Mouse (Mus musculus) hindbrain, postnatal 0 days (tissue): Measurements from ENCODE around the gene Rtraf. TPM values are rescaled to one million over a fixed set of nuclear protein-coding genes. Genes with fewer than 3 reads are reported as not detected.

ENCODE experiments used
- ATAC-seq: fragments of 200-750 bp; cut with Nextera tagmentation; 2 replicates; pipeline ENCODE4 v1.8.0; 2017; ENCODE audit warnings: mild to moderate bottlenecking, moderate TSS enrichment, moderate library complexity
- DNase-seq: peaks from one replicate; pipeline ENCODE4 v3.0.0-alpha.2; 2015; ENCODE audit warnings: low spot score
- H3K27ac ChIP-seq: fragments of 300-500 bp; sonication (generic); 2 replicates; pipeline ENCODE4 v1.5.1; 2014; ENCODE audit warnings: mild to moderate bottlenecking
- H3K27me3 ChIP-seq: fragments of 300-500 bp; sonication (generic); 2 replicates; pipeline ENCODE4 v1.6.1; 2014; ENCODE audit warnings: low read length, mixed read lengths; ENCODE audit not compliant: insufficient read depth
- H3K36me3 ChIP-seq: fragments of 300-500 bp; sonication (generic); 2 replicates; pipeline ENCODE4 v1.6.1; 2014; ENCODE audit warnings: low read length, mixed read lengths; ENCODE audit not compliant: insufficient read depth
- H3K4me1 ChIP-seq: fragments of 300-500 bp; sonication (generic); 2 replicates; pipeline ENCODE4 v1.6.1; 2014; ENCODE audit warnings: antibody characterized with exemption, low read length, mixed read lengths; ENCODE audit not compliant: insufficient read depth
- H3K4me2 ChIP-seq: fragments of 300-500 bp; sonication (generic); 2 replicates; pipeline ENCODE4 v1.6.1; 2014; ENCODE audit warnings: low read depth, mild to moderate bottlenecking, low read length, moderate library complexity, mixed read lengths
- H3K4me3 ChIP-seq: fragments of 300-500 bp; sonication (generic); 2 replicates; pipeline ENCODE4 v1.5.1; 2014; ENCODE audit warnings: low read length
- H3K9ac ChIP-seq: fragments of 300-500 bp; sonication (generic); replicated peaks from 2 replicates; pipeline ENCODE4 v1.6.1; 2014; ENCODE audit warnings: mild to moderate bottlenecking, low read length, moderate library complexity, mixed read lengths
- H3K9me3 ChIP-seq: fragments of 300-500 bp; sonication (generic); 2 replicates; pipeline ENCODE4 v1.6.1; 2016; ENCODE audit warnings: low read length, mixed read lengths
- CTCF ChIP-seq: IDR thresholded peaks from 2 replicates; pipeline ENCODE4 v1.5.1; 2016; ENCODE audit warnings: antibody characterized with exemption, control low read depth, low read depth
- WGBS: fragments of 180-500 bp; shearing (Covaris S2); extraction: QIAGEN DNeasy Blood & Tissue Kit; methylation state at CpG from one replicate; pipeline ENCODE4 v1.1.7; 2014; 5-methylcytosine and 5-hydroxymethylcytosine counted together
- polyA plus RNA-seq: library from polyadenylated mRNA; unstranded; fragments of >200 nt; fragmentation: Nextera tagmentation; extraction: Ambion mirVana; gene quantifications from 2 replicates; pipeline ENCODE4 v1.2.1, GENCODE M21; 2015
- total RNA-seq: library from RNA; depleted of rRNA; stranded (reverse); fragments of >200 nt; gene quantifications from 2 replicates; pipeline ENCODE4 v1.2.3, GENCODE M21; 2014

The Rtraf gene
- total and polyA plus RNA-seq, 2 experiments from 2014 or later, result 51.5 to 152 TPM

- no peak overlapping the region for H3K4me3 ChIP-seq
- H3K9ac ChIP-seq, result no peak overlapping the region
- no peak overlapping the region for H3K27ac ChIP-seq
- TF ChIP-seq CTCF, result no peak
- H3K9me3 ChIP-seq, result no peaks in the 10 kb centered on the region
- 72% methylated on average over 7 of the region's 7 CpGs for WGBS
- H3K27me3 ChIP-seq, result no peaks in the 10 kb centered on the region
- no peaks in the 10 kb centered on the region for H3K4me1 ChIP-seq
- no peak for ATAC-seq
- DNase-seq, result no peak
- no peak overlapping the region for H3K4me2 ChIP-seq
- H3K36me3 ChIP-seq, result no peaks in the 10 kb centered on the region
Observed at GRCm38 (mm10) chr14:19771173-19771572, 52.5 kb downstream of the Rtraf start.

- H3K36me3 ChIP-seq, result no peaks in the 10 kb centered on the region
- H3K4me1 ChIP-seq, result no peaks in the 10 kb centered on the region
- H3K9me3 ChIP-seq, result no peaks in the 10 kb centered on the region
- no peak overlapping the region for H3K4me3 ChIP-seq
- DNase-seq (no peak), ATAC-seq (no peak)
- no peaks in the 10 kb centered on the region for H3K27me3 ChIP-seq
- WGBS, result 36% methylated on average over 6 of the region's 6 CpGs
- no peak overlapping the region for H3K9ac ChIP-seq
- no peak for TF ChIP-seq CTCF
- no peak overlapping the region for H3K27ac ChIP-seq
- no peak overlapping the region for H3K4me2 ChIP-seq
Observed at GRCm38 (mm10) chr14:19769441-19770200, 54.0 kb downstream of the Rtraf start.

GRCm38 (mm10) chr14:19768648-19769047 is 55.0 kb downstream of the Rtraf start:
- no peaks in the 10 kb centered on the region for H3K27me3 ChIP-seq
- TF ChIP-seq CTCF, result no peak
- no peak for ATAC-seq
- H3K4me2 ChIP-seq, result no peak overlapping the region
- no peak overlapping the region for H3K27ac ChIP-seq
- H3K9ac ChIP-seq, result no peak overlapping the region
- H3K9me3 ChIP-seq, result no peaks in the 10 kb centered on the region
- H3K36me3 ChIP-seq, result no peaks in the 10 kb centered on the region
- H3K4me1 ChIP-seq, result no peaks in the 10 kb centered on the region
- H3K4me3 ChIP-seq, result no peak overlapping the region
- WGBS, result 93% methylated on average over 6 of the region's 6 CpGs
- no peak for DNase-seq

GRCm38 (mm10) chr14:19766380-19766649 is 57.3 kb downstream of the Rtraf start:
- TF ChIP-seq CTCF, result no peak
- no peak overlapping the region for H3K4me2 ChIP-seq
- H3K9me3 ChIP-seq, result no peaks in the 10 kb centered on the region
- no peak overlapping the region for H3K4me3 ChIP-seq
- 38% methylated on average over 1 of the region's 1 CpGs for WGBS
- H3K36me3 ChIP-seq, result no peaks in the 10 kb centered on the region
- no peak for DNase-seq
- ATAC-seq, result no peak
- no peak overlapping the region for H3K27ac ChIP-seq
- H3K4me1 ChIP-seq, result no peaks in the 10 kb centered on the region
- no peak overlapping the region for H3K9ac ChIP-seq
- H3K27me3 ChIP-seq, result no peaks in the 10 kb centered on the region

- H3K9ac ChIP-seq, result no peak overlapping the region
- WGBS, result 60% methylated on average over 9 of the region's 9 CpGs
- no peak for ATAC-seq
Observed at GRCm38 (mm10) chr14:19765539-19766379, 57.9 kb downstream of the Rtraf start.

GRCm38 (mm10) chr14:19764331-19764730 is 59.3 kb downstream of the Rtraf start:
- no peaks in the 10 kb centered on the region for H3K9me3 ChIP-seq
- ATAC-seq (no peak), DNase-seq (no peak)
- H3K36me3 ChIP-seq, result no peaks in the 10 kb centered on the region
- no peak overlapping the region for H3K9ac ChIP-seq
- no peaks in the 10 kb centered on the region for H3K27me3 ChIP-seq
- TF ChIP-seq CTCF, result no peak
- H3K27ac ChIP-seq, result no peak overlapping the region
- H3K4me3 ChIP-seq, result no peak overlapping the region
- H3K4me2 ChIP-seq, result no peak overlapping the region
- no peaks in the 10 kb centered on the region for H3K4me1 ChIP-seq
- 73% methylated on average over 8 of the region's 8 CpGs for WGBS

More at GRCm38 (mm10) chr14:19765539-19766379, 57.9 kb downstream of the Rtraf start:
- Histone ChIP-seq H3K36me3 (no peaks in the 10 kb centered on the region), H3K27ac (no peak overlapping the region), H3K4me1 (no peaks in the 10 kb centered on the region), H3K4me3 (no peak overlapping the region), H3K27me3 (no peaks in the 10 kb centered on the region), H3K4me2 (no peak overlapping the region), H3K9me3 (no peaks in the 10 kb centered on the region)
- TF ChIP-seq CTCF, result no peak
- no peak for DNase-seq

GRCm38 (mm10) chr14:19763527-19763926 is 60.1 kb downstream of the Rtraf start:
- no peak for TF ChIP-seq CTCF
- Histone ChIP-seq H3K4me3 (no peak overlapping the region), H3K36me3 (no peaks in the 10 kb centered on the region), H3K9ac (no peak overlapping the region), H3K9me3 (no peaks in the 10 kb centered on the region), H3K27me3 (no peaks in the 10 kb centered on the region), H3K27ac (no peak overlapping the region), H3K4me1 (no peaks in the 10 kb centered on the region), H3K4me2 (no peak overlapping the region)
- peak; percentile 60 for DNase-seq
- WGBS, result 42% methylated on average over 8 of the region's 8 CpGs
- ATAC-seq, result peak; percentile 73
